Mouse (Mus musculus) MEL (cell line): ENCODE data around the gene Tmbim1. TPM values are rescaled to one million over a fixed set of nuclear protein-coding genes. Genes with fewer than 3 reads are reported as not detected.

Source experiments
- DNase-seq: peaks from one replicate; pipeline ENCODE4 v3.0.0; 2011; ENCODE audit warnings: low read depth, low spot score
- H3K27ac ChIP-seq: 2 replicates; pipeline ENCODE4 v1.5.1; 2012; ENCODE audit warnings: low read depth, mild to moderate bottlenecking, control low read depth, low read length, moderate library complexity; ENCODE audit not compliant: control insufficient read depth
- H3K27me3 ChIP-seq, 2 experiments: fragments of 150-350 bp in 1 of 2; sonication (generic) in 1 of 2; 2 replicates each; pipeline ENCODE4 v1.6.1; 2012; ENCODE audit warnings: low read length in 2 of 2, mild to moderate bottlenecking in 2 of 2, improper control_type of control experiment in 1 of 2, moderate library complexity in 1 of 2; ENCODE audit not compliant: insufficient read depth in 2 of 2, control insufficient read depth in 1 of 2
- H3K36me3 ChIP-seq, 2 experiments: 2 replicates each; pipeline ENCODE4 v1.6.1; 2012 to 2014; ENCODE audit warnings: low read length in 2 of 2, improper control_type of control experiment in 1 of 2, inconsistent platforms in 1 of 2, mild to moderate bottlenecking in 1 of 2; ENCODE audit not compliant: insufficient read depth in 2 of 2, control insufficient read depth in 1 of 2
- H3K4me1 ChIP-seq, 2 experiments: fragments of 150-350 bp in 1 of 2; sonication (generic) in 1 of 2; 2 replicates each; pipeline ENCODE4 v1.6.1; 2012; ENCODE audit warnings: low read length in 2 of 2, improper control_type of control experiment in 1 of 2, mild to moderate bottlenecking in 1 of 2; ENCODE audit not compliant: insufficient read depth in 2 of 2, control insufficient read depth in 1 of 2
- H3K4me3 ChIP-seq, 2 experiments: fragments of 150-350 bp in 1 of 2; sonication (generic) in 1 of 2; 2 replicates each; pipeline ENCODE4 v1.5.1; 2012; ENCODE audit warnings: low read depth in 2 of 2, low read length in 2 of 2, mild to moderate bottlenecking in 2 of 2, moderate library complexity in 2 of 2, control low read depth in 1 of 2, improper control_type of control experiment in 1 of 2; ENCODE audit not compliant: control insufficient read depth in 1 of 2, insufficient read depth in 1 of 2
- H3K79me2 ChIP-seq: 2 replicates; pipeline ENCODE4 v1.6.1; 2012; ENCODE audit warnings: mild to moderate bottlenecking, low read length, moderate library complexity; ENCODE audit not compliant: control insufficient read depth, poor library complexity, insufficient read depth
- H3K9ac ChIP-seq: 2 replicates; pipeline ENCODE4 v1.6.1; 2012; ENCODE audit warnings: low read depth, mild to moderate bottlenecking, control low read depth, low read length, moderate library complexity; ENCODE audit not compliant: control insufficient read depth, poor library complexity, severe bottlenecking
- H3K9me3 ChIP-seq: fragments of 150-350 bp; sonication (generic); replicated peaks from 2 replicates; pipeline ENCODE4 v1.6.1; 2012; ENCODE audit warnings: mild to moderate bottlenecking, low read length, improper control_type of control experiment, moderate library complexity; ENCODE audit not compliant: insufficient read depth
- CHD1 ChIP-seq: IDR thresholded peaks from 2 replicates; pipeline ENCODE4 v1.6.1; 2012; ENCODE audit warnings: low read depth, mild to moderate bottlenecking, inconsistent platforms, low read length, improper control_type of control experiment
- E2F4 ChIP-seq: IDR thresholded peaks from 2 replicates; pipeline ENCODE4 v1.6.1; 2011; ENCODE audit warnings: low read depth, low read length, improper control_type of control experiment, borderline replicate concordance
- GATA1 ChIP-seq: IDR thresholded peaks from 2 replicates; pipeline ENCODE4 v1.6.1; 2011; ENCODE audit warnings: low read depth, low read length, improper control_type of control experiment
- KAT2A ChIP-seq: conservative IDR thresholded peaks from 2 replicates; pipeline ENCODE4 v1.6.1; 2012; ENCODE audit warnings: low read depth, low read length, improper control_type of control experiment, inconsistent platforms
- MAX ChIP-seq: IDR thresholded peaks from 2 replicates; pipeline ENCODE4 v1.6.1; 2011; ENCODE audit warnings: low read length, improper control_type of control experiment
- MAZ ChIP-seq: IDR thresholded peaks from 2 replicates; pipeline ENCODE4 v1.6.1; 2012; ENCODE audit warnings: low read depth, mild to moderate bottlenecking, inconsistent platforms, low read length, improper control_type of control experiment
- NRF1 ChIP-seq: IDR thresholded peaks from 2 replicates; pipeline ENCODE4 v1.6.1; 2014; ENCODE audit warnings: low read depth, mild to moderate bottlenecking, inconsistent platforms, low read length, improper control_type of control experiment, moderate library complexity; ENCODE audit not compliant: poor library complexity, insufficient read depth, severe bottlenecking
- SIN3A ChIP-seq: IDR thresholded peaks from 2 replicates; pipeline ENCODE4 v1.6.1; 2012; ENCODE audit warnings: low read length, improper control_type of control experiment, inconsistent platforms
- TAL1 ChIP-seq: IDR thresholded peaks from 2 replicates; pipeline ENCODE4 v1.6.1; 2012; ENCODE audit warnings: mild to moderate bottlenecking, inconsistent platforms, low read length, moderate library complexity, mixed read lengths
- TBP ChIP-seq: IDR thresholded peaks from 2 replicates; pipeline ENCODE4 v1.8.0; 2011; ENCODE audit warnings: low read depth, low read length, improper control_type of control experiment
- USF2 ChIP-seq, 2 experiments: IDR thresholded peaks; 2 replicates each; pipeline ENCODE4 v1.6.1; 2011 to 2012; ENCODE audit warnings: improper control_type of control experiment in 2 of 2, low read length in 2 of 2, borderline replicate concordance in 1 of 2, inconsistent platforms in 1 of 2, low read depth in 1 of 2, mild to moderate bottlenecking in 1 of 2; ENCODE audit not compliant: insufficient read depth in 1 of 2
- ZC3H11A ChIP-seq: IDR thresholded peaks from 2 replicates; pipeline ENCODE4 v1.6.1; 2012; ENCODE audit warnings: low read depth, mild to moderate bottlenecking, inconsistent platforms, low read length, improper control_type of control experiment
- polyA plus RNA-seq, 2 experiments: library from polyadenylated mRNA; stranded (reverse) in 1 of 2; unstranded in 1 of 2; fragments of >175 nt in 1 of 2; fragments of >200 nt in 1 of 2; gene quantifications; 2 replicates each; pipeline versions ENCODE4 v1.2.1 to v1.2.4; 2012; ENCODE audit warnings: low replicate concordance in 2 of 2, low read depth in 1 of 2; ENCODE audit not compliant: insufficient read length in 2 of 2, insufficient read depth in 1 of 2, missing spikeins in 1 of 2
- total RNA-seq: library from RNA; depleted of rRNA; stranded (reverse); fragments of 300-350 nt; gene quantifications from 2 replicates; pipeline ENCODE4 v1.2.3, GENCODE M21; 2012

Tmbim1 gene
- total and polyA plus RNA-seq, 3 experiments = 13.0 to 20.8 TPM; not detected in 1

GRCm38 (mm10) chr1:74313049-74313692, 7.7 kb upstream of the Tmbim1 start (continued):
- TF ChIP-seq MAZ = no peak
- TF ChIP-seq TAL1 = no peak
- TF ChIP-seq SIN3A = peak; percentile 68; the same call in 1 of the 2 replicates
- TF ChIP-seq, all 39 proteins: peak for 12

- TF ChIP-seq CHD1 (no peak), ZC3H11A (no peak), E2F4 (no peak), USF2 (IDR thresholded peaks at IDR 0.05; ENCODE audit: borderline replicate concordance in 1 of 2, insufficient read depth in 1 of 2, low read depth in 1 of 2, low read length in 2 of 2) (no peak), MAX (no peak), NRF1 (no peak), KAT2A (no peak), MAZ (no peak)
- DNase-seq = no peak
- no peak overlapping the region for H3K9ac ChIP-seq
- H3K79me2 ChIP-seq = no peaks in the 10 kb centered on the region
- peaks cover 0 to 14% of the 10 kb centered on the region in 2 experiments; a peak in 2 of 4 replicates for H3K36me3 ChIP-seq
- H3K4me3 ChIP-seq = no peak overlapping the region
- no peak overlapping the region for H3K27ac ChIP-seq
- H3K4me1 ChIP-seq = peaks cover 2 to 22% of the 10 kb centered on the region in 2 experiments; a peak in 2 of 4 replicates
- no peaks in the 10 kb centered on the region for H3K9me3 ChIP-seq
- H3K27me3 ChIP-seq = no peaks in the 10 kb centered on the region
These were observed 4.3 kb upstream of the Tmbim1 start for GRCm38 (mm10) chr1:74309767-74310166.

GRCm38 (mm10) chr1:74308001-74308964, 2.9 kb upstream of the Tmbim1 start:
- TF ChIP-seq GATA1 = 0 out of 2 replicates have a peak, but pooled peaks have one; percentile 6
- TF ChIP-seq TBP = no peak
- Histone ChIP-seq H3K4me1 (peaks cover 0 to 22% of the 10 kb centered on the region in 2 experiments; a peak in 2 of 4 replicates), H3K27ac (no peak overlapping the region), H3K4me3 (no peak overlapping the region), H3K9ac (no peak overlapping the region), H3K27me3 (no peaks in the 10 kb centered on the region), H3K9me3 (no peaks in the 10 kb centered on the region), H3K79me2 (peaks cover 7% of the 10 kb centered on the region), H3K36me3 (peaks cover 0 to 17% of the 10 kb centered on the region in 2 experiments; a peak in 2 of 4 replicates)
- peak; percentile 70 for DNase-seq
